14 mouse cellular contexts compared by ENCODE assay signal in genomic region chr12:52893656-52894405, GRCm38 (mm10).
A peak's percentile ranks its signal among the peaks of the same experiment; 100 is the strongest.
DNase-seq lines count a peak whose midpoint lies in the region; ATAC-seq and TF ChIP-seq lines count a peak whose summit lies in the region.
"Had no signal": no experiment of that assay in that cellular context is flagged by ENCODE, and none has a peak within 500 bp of the region (broad histone marks: within the 10 kb centered on the region; RNA-seq: fewer than 3 reads in every experiment).

No protein-coding gene starts in this region.

- H3K4me3 ChIP-seq in lung, embryonic 15.5 days: no peak overlapping the region
- H3K4me3 ChIP-seq in lung, adult 2 months (replicated peaks; ENCODE audit: extremely low read depth, low read depth, low read length): no peak overlapping the region
- H3K4me3 ChIP-seq: neural tube, embryonic 12.5 days had no signal

- no peaks in the 10 kb centered on the region for H3K27me3 ChIP-seq in lung, embryonic 15.5 days
- H3K27me3 ChIP-seq: neural tube, embryonic 12.5 days; Patski had no signal

- H3K36me3 ChIP-seq in lung, embryonic 15.5 days: no peaks in the 10 kb centered on the region
- H3K36me3 ChIP-seq: neural tube, embryonic 12.5 days had no signal

- H3K4me1 ChIP-seq in lung, embryonic 15.5 days: peaks cover 8% of the 10 kb centered on the region; the same call in 1 of the 2 replicates
- no peaks in the 10 kb centered on the region for H3K4me1 ChIP-seq in lung, adult 2 months (ENCODE audit: control insufficient read depth, insufficient read depth, low read length)
- H3K4me1 ChIP-seq: neural tube, embryonic 12.5 days had no signal

- peak; percentile 64 to 70 for DNase-seq in heart, adult 18-20 months
- no peak for DNase-seq in heart, adult 8-10 months (ENCODE audit: low spot score)
- no peak for DNase-seq in lung, adult 2 months
- DNase-seq in lung, postnatal 36 days: peak; percentile 21
- no peak for DNase-seq in adrenal gland, postnatal 4 days (ENCODE audit: low spot score in 2 of 2)
- no peak for DNase-seq in cerebellum, postnatal 36 days
- DNase-seq: adrenal gland, adult 2 months; retina, postnatal 1 day had no signal

- H3K4me2 ChIP-seq in lung, embryonic 15.5 days: no peak overlapping the region
- H3K4me2 ChIP-seq: liver, embryonic 11.5 days; neural tube, embryonic 12.5 days had no signal

- no peak for TF ChIP-seq POLR2A in lung, adult 2 months (IDR thresholded peaks at IDR 0.05; ENCODE audit: borderline replicate concordance, extremely low read depth, low read depth, low read length)

- no peak overlapping the region for H3K9ac ChIP-seq in lung, embryonic 15.5 days
- H3K9ac ChIP-seq: neural tube, embryonic 12.5 days had no signal

- WGBS in lung, embryonic 15.5 days: 55% methylated on average over 11 of the region's 11 CpGs
- WGBS in lung, adult 2 months: 49% methylated on average over 11 of the region's 11 CpGs

- H3K9me3 ChIP-seq in lung, embryonic 15.5 days: no peaks in the 10 kb centered on the region
- H3K9me3 ChIP-seq: neural tube, embryonic 12.5 days had no signal

- no peak for TF ChIP-seq CTCF in lung, adult 2 months (IDR thresholded peaks at IDR 0.05; ENCODE audit: insufficient read depth, low read length)

- peak; percentile 50; the same call in 1 of the 2 replicates for ATAC-seq in lung, embryonic 15.5 days (ENCODE audit: borderline replicate concordance, extremely low read depth, low FRiP score, low TSS enrichment)
- ATAC-seq in granulocyte monocyte progenitor cell, adult 5-6 weeks (replicated peaks; ENCODE audit: poor library complexity, severe bottlenecking): peak; percentile 35
- ATAC-seq: intestine, embryonic 16.5 days; Patski had no signal

- H3K27ac ChIP-seq in lung, embryonic 15.5 days: peak overlapping the region; percentile 35
- H3K27ac ChIP-seq: neural tube, embryonic 12.5 days had no signal

Comparison
In these comparisons a context has a peak if more than half of its experiments do, and no peak if none do; other contexts are left out.
1. DNase-seq: peak in heart, adult 18-20 months (2 of 2) and lung, postnatal 36 days (single experiment); none in heart, adult 8-10 months (single experiment), lung, adult 2 months (single experiment), adrenal gland, postnatal 4 days (0 of 2) and cerebellum, postnatal 36 days (0 of 2).